In genomic region chr8:71758816-71759215, GRCm38 (mm10) we compare ENCODE assay signal across 23 mouse cellular contexts. TPM values are rescaled to one million over a fixed set of nuclear protein-coding genes. Genes with fewer than 3 reads are reported as not detected.
A peak's percentile ranks its signal among the peaks of the same experiment; 100 is the strongest.
DNase-seq lines count a peak whose midpoint lies in the region; ATAC-seq and TF ChIP-seq lines count a peak whose summit lies in the region.
"Had no signal": no experiment of that assay in that cellular context is flagged by ENCODE, and none has a peak within 500 bp of the region (broad histone marks: within the 10 kb centered on the region; RNA-seq: fewer than 3 reads in every experiment).

No protein-coding gene starts in this region.

- H3K27me3 ChIP-seq in forebrain, embryonic 14.5 days (replicated peaks; ENCODE audit: control insufficient read depth, insufficient read depth, low read length), result no peaks in the 10 kb centered on the region
- no peaks in the 10 kb centered on the region for H3K27me3 ChIP-seq in forebrain, embryonic 15.5 days
- no peaks in the 10 kb centered on the region for H3K27me3 ChIP-seq in liver, embryonic 11.5 days (replicated peaks; ENCODE audit: control insufficient read depth, insufficient read depth, low read length)
- H3K27me3 ChIP-seq in liver, postnatal 0 days (ENCODE audit: insufficient read depth, low read length), result no peaks in the 10 kb centered on the region
- H3K27me3 ChIP-seq: embryonic facial prominence, embryonic 15.5 days; limb, embryonic 12.5 days; liver, embryonic 12.5 days had no signal

- no peak for TF ChIP-seq EP300 in liver, postnatal 0 days (IDR thresholded peaks at IDR 0.05; ENCODE audit: low read depth)

- TF ChIP-seq CTCF in liver, postnatal 0 days (IDR thresholded peaks at IDR 0.05; ENCODE audit: low read depth), result no peak

- WGBS in forebrain, embryonic 14.5 days, result 14% methylated on average over 3 of the region's 3 CpGs
- 6% methylated on average over 3 of the region's 3 CpGs for WGBS in forebrain, embryonic 15.5 days
- 92% methylated on average over 3 of the region's 3 CpGs for WGBS in liver, embryonic 11.5 days
- WGBS in liver, postnatal 0 days (ENCODE audit: insufficient replicate concordance), result 80% methylated on average over 3 of the region's 3 CpGs
- WGBS in macrophage (ENCODE audit: missing documents), result 86% methylated on average over 3 of the region's 3 CpGs

- no peak overlapping the region for H3K4me3 ChIP-seq in forebrain, embryonic 14.5 days (ENCODE audit: low read depth, low read length)
- no peak overlapping the region for H3K4me3 ChIP-seq in forebrain, embryonic 15.5 days
- no peak overlapping the region for H3K4me3 ChIP-seq in liver, embryonic 11.5 days (ENCODE audit: low read depth, low read length)
- no peak overlapping the region for H3K4me3 ChIP-seq in liver, postnatal 0 days (ENCODE audit: low read depth, low read length)
- H3K4me3 ChIP-seq in macrophage (ENCODE audit: inconsistent target), result no peak overlapping the region
- H3K4me3 ChIP-seq: embryonic facial prominence, embryonic 15.5 days; heart, embryonic 10.5 days; limb, embryonic 12.5 days; liver, embryonic 12.5 days had no signal

- peak; percentile 13 for DNase-seq in forebrain, embryonic 14.5 days (ENCODE audit: low spot score)
- peak; percentile 9 for DNase-seq in liver, embryonic 11.5 days (ENCODE audit: low spot score)
- DNase-seq in liver, postnatal 0 days, result no peak
- peak; percentile 36 for DNase-seq in Muller cell, postnatal 12 days (ENCODE audit: inconsistent ontology term)
- DNase-seq in spleen, adult 18-20 months, result no peak
- DNase-seq: adrenal gland, postnatal 14 days; cerebellum, adult 11 months; cerebellum, adult 9-11 months; gastrocnemius, postnatal 10 days; kidney, adult 8-10 months; kidney, postnatal 10 days; lung, adult 2 months; lung, postnatal 14 days; right cerebral cortex, postnatal 25 days; thymus, postnatal 25 days had no signal

- H3K79me2 ChIP-seq in macrophage (ENCODE audit: inconsistent target), result no peaks in the 10 kb centered on the region

- peaks cover 3% of the 10 kb centered on the region; the same call in 1 of the 2 replicates for H3K4me1 ChIP-seq in forebrain, embryonic 14.5 days (ENCODE audit: control insufficient read depth, insufficient read depth, low read length)
- no peaks in the 10 kb centered on the region for H3K4me1 ChIP-seq in forebrain, embryonic 15.5 days
- no peaks in the 10 kb centered on the region for H3K4me1 ChIP-seq in liver, embryonic 11.5 days (replicated peaks; ENCODE audit: control insufficient read depth, insufficient read depth, low read length)
- H3K4me1 ChIP-seq in liver, postnatal 0 days (ENCODE audit: insufficient read depth), result no peaks in the 10 kb centered on the region
- H3K4me1 ChIP-seq: embryonic facial prominence, embryonic 15.5 days; heart, embryonic 10.5 days; limb, embryonic 12.5 days; liver, embryonic 12.5 days had no signal

- H3K27ac ChIP-seq in forebrain, embryonic 14.5 days (ENCODE audit: low read depth, low read length), result no peak overlapping the region
- no peak overlapping the region for H3K27ac ChIP-seq in forebrain, embryonic 15.5 days (replicated peaks)
- no peak overlapping the region for H3K27ac ChIP-seq in liver, embryonic 11.5 days (ENCODE audit: low read depth, low read length)
- H3K27ac ChIP-seq in liver, postnatal 0 days (ENCODE audit: low read depth), result no peak overlapping the region
- H3K27ac ChIP-seq in macrophage, result peak overlapping the region; percentile 58
- H3K27ac ChIP-seq: embryonic facial prominence, embryonic 15.5 days; heart, embryonic 10.5 days; limb, embryonic 12.5 days; liver, embryonic 12.5 days had no signal

- H3K36me3 ChIP-seq in forebrain, embryonic 14.5 days (ENCODE audit: control insufficient read depth, insufficient read depth, low read length), result no peaks in the 10 kb centered on the region
- no peaks in the 10 kb centered on the region for H3K36me3 ChIP-seq in forebrain, embryonic 15.5 days
- H3K36me3 ChIP-seq in liver, embryonic 11.5 days (ENCODE audit: control insufficient read depth, insufficient read depth, low read length), result no peaks in the 10 kb centered on the region
- no peaks in the 10 kb centered on the region for H3K36me3 ChIP-seq in liver, postnatal 0 days (replicated peaks; ENCODE audit: insufficient read depth, low read length)
- no peaks in the 10 kb centered on the region for H3K36me3 ChIP-seq in macrophage (ENCODE audit: inconsistent target)
- H3K36me3 ChIP-seq: embryonic facial prominence, embryonic 15.5 days; G1E; heart, embryonic 10.5 days; limb, embryonic 12.5 days; liver, embryonic 12.5 days had no signal

- peak; percentile 29; the same call in 1 of the 2 replicates for ATAC-seq in forebrain, embryonic 14.5 days
- ATAC-seq in forebrain, embryonic 15.5 days (replicated peaks), result no peak
- ATAC-seq in liver, embryonic 11.5 days (replicated peaks; ENCODE audit: low FRiP score), result no peak
- no peak for ATAC-seq in liver, postnatal 0 days
- ATAC-seq: liver, embryonic 12.5 days had no signal

- no peak overlapping the region for H3K4me2 ChIP-seq in forebrain, embryonic 14.5 days (ENCODE audit: low read length)
- no peak overlapping the region for H3K4me2 ChIP-seq in forebrain, embryonic 15.5 days (replicated peaks)
- H3K4me2 ChIP-seq in liver, embryonic 11.5 days, result no peak overlapping the region
- H3K4me2 ChIP-seq in liver, postnatal 0 days (ENCODE audit: low read depth, low read length), result no peak overlapping the region
- H3K4me2 ChIP-seq: embryonic facial prominence, embryonic 15.5 days; limb, embryonic 12.5 days; liver, embryonic 12.5 days had no signal

- no peaks in the 10 kb centered on the region for H3K9me3 ChIP-seq in forebrain, embryonic 14.5 days (replicated peaks; ENCODE audit: control insufficient read depth, low read length)
- H3K9me3 ChIP-seq in forebrain, embryonic 15.5 days, result no peaks in the 10 kb centered on the region
- no peaks in the 10 kb centered on the region for H3K9me3 ChIP-seq in liver, embryonic 11.5 days (ENCODE audit: control insufficient read depth, low read length)
- H3K9me3 ChIP-seq in liver, postnatal 0 days (ENCODE audit: low read length), result no peaks in the 10 kb centered on the region
- H3K9me3 ChIP-seq: embryonic facial prominence, embryonic 15.5 days; G1E; heart, embryonic 10.5 days; limb, embryonic 12.5 days; liver, embryonic 12.5 days had no signal

- H3K9ac ChIP-seq in forebrain, embryonic 14.5 days (ENCODE audit: low read length), result no peak overlapping the region
- H3K9ac ChIP-seq in forebrain, embryonic 15.5 days (replicated peaks), result no peak overlapping the region
- no peak overlapping the region for H3K9ac ChIP-seq in liver, embryonic 11.5 days (ENCODE audit: low read depth, low read length)
- no peak overlapping the region for H3K9ac ChIP-seq in liver, postnatal 0 days (replicated peaks)
- H3K9ac ChIP-seq: embryonic facial prominence, embryonic 15.5 days; limb, embryonic 12.5 days; liver, embryonic 12.5 days had no signal

RNA-seq across cellular contexts. Expression of gene Fcho1, which starts 33.3 kb away (rescaled TPM):
- 38.6 and 47.4 TPM in 2 replicates for polyA plus RNA-seq in forebrain, embryonic 14.5 days (2014; fragmentation: Nextera tagmentation; extraction: Ambion mirVana)
- 70.9 and 71.7 TPM in 2 replicates for polyA plus RNA-seq in forebrain, embryonic 15.5 days (2015; fragmentation: Nextera tagmentation; extraction: Ambion mirVana)
- polyA plus RNA-seq in liver, embryonic 11.5 days (2014; fragmentation: Nextera tagmentation; extraction: Ambion mirVana), result 20.8 and 21.1 TPM in 2 replicates
- 15.3 and 16.7 TPM in 2 replicates for polyA plus RNA-seq in liver, postnatal 0 days (2015; fragmentation: Nextera tagmentation; extraction: Ambion mirVana)
- total RNA-seq in macrophage (2018; cell fraction: chromatin; rRNA removed), result 10 to 100 TPM; 13.6 to 90.1 (median 57.2) TPM
- 10 to 100 TPM in 13 of 26 experiments, 1 to 10 TPM in 13; 7.6 to 13.2 (median 10.2) TPM for total RNA-seq in macrophage (2018; cell fraction: cytosol; rRNA removed)
- 10 to 100 TPM in 24 of 26 experiments, 1 to 10 TPM in 2; 7.8 to 36.0 (median 18.9) TPM for total RNA-seq in macrophage (2018; cell fraction: nucleus; rRNA removed)
- polyA plus RNA-seq in macrophage (2018), result 5.0 to 6.2 TPM (median 5.8 TPM) in 3 replicates

RNA-seq across cellular contexts. Expression of gene B3gnt3, which starts 57.2 kb away (rescaled TPM):
- polyA plus RNA-seq in forebrain, embryonic 14.5 days (2014; fragmentation: Nextera tagmentation; extraction: Ambion mirVana), result 0.10 and 0.22 TPM in 2 replicates
- polyA plus RNA-seq in forebrain, embryonic 15.5 days (2015; fragmentation: Nextera tagmentation; extraction: Ambion mirVana), result 0.42 and 0.46 TPM in 2 replicates
- 2.1 and 2.9 TPM in 2 replicates for polyA plus RNA-seq in liver, embryonic 11.5 days (2014; fragmentation: Nextera tagmentation; extraction: Ambion mirVana)
- 3.0 TPM in 2 replicates for polyA plus RNA-seq in liver, postnatal 0 days (2015; fragmentation: Nextera tagmentation; extraction: Ambion mirVana)
- total RNA-seq in macrophage (2018; cell fraction: chromatin; rRNA removed), result 1 to 10 TPM in 19 of 26 experiments, under 1 TPM in 7; 0.61 to 8.4 (median 2.5) TPM
- total RNA-seq in macrophage (2018; cell fraction: cytosol; rRNA removed), result 10 to 100 TPM in 21 of 26 experiments, 1 to 10 TPM in 5; 7.2 to 23.9 (median 12.5) TPM
- total RNA-seq in macrophage (2018; cell fraction: nucleus; rRNA removed), result 10 to 100 TPM in 19 of 26 experiments, 1 to 10 TPM in 7; 5.3 to 26.2 (median 11.7) TPM
- 13.1 to 16.5 TPM (median 14.2 TPM) in 3 replicates for polyA plus RNA-seq in macrophage (2018)
- total RNA-seq: granulocyte monocyte progenitor cell, adult 5-6 weeks had no signal
- polyA plus RNA-seq: G1E had no signal

Comparison
In these comparisons a context has a peak if more than half of its experiments do, and no peak if none do; other contexts are left out.
1. DNase-seq: peak in forebrain, embryonic 14.5 days (single experiment), liver, embryonic 11.5 days (single experiment) and Muller cell, postnatal 12 days (single experiment); none in liver, postnatal 0 days (single experiment) and spleen, adult 18-20 months (0 of 2).